Mouse (Mus musculus): Measurements from ENCODE around the gene Nr2f2. TPM values are rescaled to one million over a fixed set of nuclear protein-coding genes. Genes with fewer than 3 reads are reported as not detected.

Nr2f2 gene
- polyA plus RNA-seq, 1 experiment = 7.7 TPM

DNA sequence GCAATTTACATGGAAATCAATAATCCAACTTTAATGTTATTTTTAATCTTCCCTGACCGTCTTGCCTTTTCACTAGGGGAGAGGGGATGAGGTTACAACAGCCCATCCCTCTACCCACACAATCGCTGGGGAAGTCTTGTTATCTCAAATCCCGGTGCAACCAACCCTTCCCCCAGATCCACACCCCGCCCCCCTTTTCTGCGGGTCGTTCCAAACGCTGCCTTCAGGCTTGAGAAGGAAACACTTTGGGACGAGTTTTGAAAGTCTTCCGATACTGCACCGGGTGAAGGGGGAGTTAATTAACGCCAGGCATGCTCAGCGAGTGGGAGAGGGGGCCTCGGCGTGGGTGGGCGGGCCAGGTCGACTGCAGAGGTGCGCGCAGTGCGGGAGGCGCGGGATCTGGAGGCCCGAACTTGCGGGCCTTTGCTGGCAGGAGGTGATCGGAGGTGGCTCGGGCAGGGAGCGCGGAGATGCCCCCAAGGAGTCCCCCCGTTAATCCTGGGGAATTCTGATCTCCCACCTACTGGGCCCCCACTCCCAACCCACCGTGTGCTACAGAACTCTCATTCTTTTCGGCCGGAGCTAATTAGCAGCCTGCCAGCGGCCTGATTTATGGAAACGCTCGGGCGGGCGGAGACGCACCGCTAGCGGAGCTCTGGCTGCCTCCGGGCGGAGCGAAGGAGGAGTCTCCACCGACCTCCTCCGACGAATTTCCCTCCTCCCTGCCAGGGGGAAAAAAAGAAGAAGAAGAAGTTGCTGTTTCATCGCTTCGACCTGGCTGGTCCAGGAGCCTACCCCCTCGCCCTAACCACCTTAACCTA lies 35.1 kb downstream of the Nr2f2 start:
- no peak overlapping the region for H3K4me3 ChIP-seq (replicated peaks; ENCODE audit: control insufficient read depth, low read depth, low read length)
- WGBS = 4% methylated on average over 48 of the region's 48 CpGs
- no peaks in the 10 kb centered on the region for H3K4me1 ChIP-seq (ENCODE audit: control insufficient read depth, insufficient read depth, low read length)
- H3K27ac ChIP-seq (ENCODE audit: control insufficient read depth, insufficient read depth, low read depth, low read length, poor library complexity) = no peak overlapping the region
- TF ChIP-seq CTCF (IDR thresholded peaks at IDR 0.05; ENCODE audit: control insufficient read depth, insufficient read depth, low read length) (no peak), POLR2A (IDR thresholded peaks at IDR 0.05; ENCODE audit: borderline replicate concordance, control insufficient read depth, low read depth, low read length) (no peak)

DNA sequence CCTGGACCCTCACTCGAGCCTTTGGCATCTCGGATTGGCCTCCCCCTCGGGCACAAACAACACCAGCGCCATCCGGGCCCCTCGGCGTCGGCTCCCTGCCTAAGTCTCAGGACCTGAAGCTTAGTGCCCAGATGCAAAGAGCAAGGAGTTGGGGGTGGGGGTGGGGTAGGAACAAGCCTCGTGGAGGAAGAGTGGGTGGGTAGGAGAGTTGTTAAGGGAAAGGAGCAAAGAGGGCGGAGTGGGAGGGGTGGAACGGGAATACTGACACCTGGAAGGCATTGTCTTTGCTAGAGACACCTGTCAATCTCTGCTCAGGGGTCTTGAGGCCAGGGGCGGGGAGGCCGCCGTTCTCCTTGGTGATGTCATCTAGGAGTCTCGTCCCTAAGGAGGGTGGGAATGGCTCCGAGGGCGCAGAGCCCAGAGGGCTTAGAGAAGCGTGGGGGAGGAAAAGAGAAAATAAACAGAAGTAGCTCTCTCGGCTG lies 35.7 kb downstream of the Nr2f2 start:
- Histone ChIP-seq H3K4me3 (replicated peaks; ENCODE audit: control insufficient read depth, low read depth, low read length) (no peak overlapping the region), H3K27ac (ENCODE audit: control insufficient read depth, insufficient read depth, low read depth, low read length, poor library complexity) (no peak overlapping the region), H3K4me1 (ENCODE audit: control insufficient read depth, insufficient read depth, low read length) (no peaks in the 10 kb centered on the region)
- 7% methylated on average over 19 of the region's 19 CpGs for WGBS
- TF ChIP-seq POLR2A (IDR thresholded peaks at IDR 0.05; ENCODE audit: borderline replicate concordance, control insufficient read depth, low read depth, low read length) = no peak
- no peak for TF ChIP-seq CTCF (IDR thresholded peaks at IDR 0.05; ENCODE audit: control insufficient read depth, insufficient read depth, low read length)

DNA sequence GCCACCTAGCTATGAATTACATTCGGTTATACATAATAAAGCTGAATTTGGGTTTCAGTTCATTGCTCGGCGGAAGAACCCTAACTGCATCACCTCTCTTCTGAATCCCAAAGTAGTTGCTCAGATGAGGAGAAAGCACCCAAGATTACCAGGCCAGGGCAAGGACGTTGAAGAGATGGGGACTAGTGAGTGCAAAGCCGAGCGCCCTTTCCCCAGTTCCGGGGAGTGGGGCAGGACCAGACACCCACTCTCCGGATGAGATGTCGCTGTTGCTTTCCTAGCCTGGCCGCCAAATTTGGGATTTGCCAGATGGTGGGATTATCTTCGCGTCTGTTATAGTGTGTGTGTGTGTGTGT lies 36.4 kb downstream of the Nr2f2 start:
- H3K4me1 ChIP-seq (ENCODE audit: control insufficient read depth, insufficient read depth, low read length) = no peaks in the 10 kb centered on the region
- H3K27ac ChIP-seq (ENCODE audit: control insufficient read depth, insufficient read depth, low read depth, low read length, poor library complexity) = no peak overlapping the region
- H3K4me3 ChIP-seq (replicated peaks; ENCODE audit: control insufficient read depth, low read depth, low read length) = no peak overlapping the region
- no peak for TF ChIP-seq POLR2A (IDR thresholded peaks at IDR 0.05; ENCODE audit: borderline replicate concordance, control insufficient read depth, low read depth, low read length)
- TF ChIP-seq CTCF (IDR thresholded peaks at IDR 0.05; ENCODE audit: control insufficient read depth, insufficient read depth, low read length) = no peak
- 9% methylated on average over 12 of the region's 12 CpGs for whole genome bisulfite sequencing

DNA sequence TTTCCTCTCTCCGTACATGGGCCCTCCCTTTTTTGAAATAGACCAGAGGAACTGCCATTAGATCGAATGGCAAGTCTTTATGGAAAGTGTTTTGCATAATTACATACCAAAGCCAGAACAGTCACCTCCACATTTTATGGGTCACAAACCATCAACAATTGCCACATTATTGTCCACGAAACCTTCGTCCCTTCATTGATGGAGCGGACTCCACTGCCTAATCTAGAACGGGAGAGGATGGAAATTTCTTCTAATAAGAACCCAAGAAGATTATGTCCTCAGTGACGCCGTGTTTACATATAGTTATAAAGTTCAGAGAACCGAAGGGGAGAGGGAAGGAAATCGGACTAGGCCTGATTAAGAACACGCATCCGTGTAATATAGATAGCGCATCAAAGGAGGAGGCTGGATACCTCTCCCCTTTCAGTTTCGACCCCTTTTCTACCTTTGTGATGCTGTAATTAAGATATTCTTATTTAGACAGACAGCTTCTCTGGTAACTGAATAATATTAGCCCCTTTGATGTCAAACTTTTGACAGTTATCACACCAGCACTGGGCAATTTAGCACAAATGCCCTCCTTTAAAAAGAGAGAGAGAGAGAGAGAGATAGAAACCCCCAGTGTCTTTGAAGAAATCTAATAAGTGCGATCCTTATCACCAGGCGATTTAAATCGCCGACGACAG lies 36.9 kb downstream of the Nr2f2 start:
- H3K27ac ChIP-seq (ENCODE audit: control insufficient read depth, insufficient read depth, low read depth, low read length, poor library complexity) = no peak overlapping the region
- H3K4me3 ChIP-seq (replicated peaks; ENCODE audit: control insufficient read depth, low read depth, low read length) = no peak overlapping the region
- WGBS = 10% methylated on average over 19 of the region's 19 CpGs
- H3K4me1 ChIP-seq (ENCODE audit: control insufficient read depth, insufficient read depth, low read length) = no peaks in the 10 kb centered on the region
- no peak for TF ChIP-seq POLR2A (IDR thresholded peaks at IDR 0.05; ENCODE audit: borderline replicate concordance, control insufficient read depth, low read depth, low read length)
- no peak for TF ChIP-seq CTCF (IDR thresholded peaks at IDR 0.05; ENCODE audit: control insufficient read depth, insufficient read depth, low read length)

DNA sequence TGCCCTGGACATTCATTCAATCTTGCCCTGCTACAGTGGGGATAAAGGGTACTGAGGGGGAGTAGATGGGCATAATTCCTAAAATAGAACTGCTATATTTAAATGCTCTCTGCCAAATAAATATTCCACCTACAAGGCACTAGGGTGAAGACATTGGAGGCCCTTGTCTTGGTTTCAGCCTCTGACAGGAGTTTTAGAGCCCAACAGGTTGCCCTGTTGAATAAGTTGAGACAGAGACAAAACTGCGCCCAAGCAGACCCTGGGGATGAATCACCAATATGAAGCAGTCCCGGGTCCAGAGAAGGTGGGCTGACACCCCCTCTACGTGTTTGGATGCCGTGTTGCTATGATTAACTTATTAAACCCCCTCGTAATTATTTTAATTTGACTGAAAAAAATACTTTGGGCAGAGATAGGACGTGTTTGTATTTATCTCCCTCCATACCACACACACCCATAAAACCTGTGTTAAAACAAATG lies 37.5 kb downstream of the Nr2f2 start:
- TF ChIP-seq CTCF (IDR thresholded peaks at IDR 0.05; ENCODE audit: control insufficient read depth, insufficient read depth, low read length) (no peak), POLR2A (IDR thresholded peaks at IDR 0.05; ENCODE audit: borderline replicate concordance, control insufficient read depth, low read depth, low read length) (no peak)
- Histone ChIP-seq H3K27ac (ENCODE audit: control insufficient read depth, insufficient read depth, low read depth, low read length, poor library complexity) (no peak overlapping the region), H3K4me3 (replicated peaks; ENCODE audit: control insufficient read depth, low read depth, low read length) (no peak overlapping the region), H3K4me1 (ENCODE audit: control insufficient read depth, insufficient read depth, low read length) (no peaks in the 10 kb centered on the region)
- 7% methylated on average over 6 of the region's 6 CpGs for WGBS

DNA sequence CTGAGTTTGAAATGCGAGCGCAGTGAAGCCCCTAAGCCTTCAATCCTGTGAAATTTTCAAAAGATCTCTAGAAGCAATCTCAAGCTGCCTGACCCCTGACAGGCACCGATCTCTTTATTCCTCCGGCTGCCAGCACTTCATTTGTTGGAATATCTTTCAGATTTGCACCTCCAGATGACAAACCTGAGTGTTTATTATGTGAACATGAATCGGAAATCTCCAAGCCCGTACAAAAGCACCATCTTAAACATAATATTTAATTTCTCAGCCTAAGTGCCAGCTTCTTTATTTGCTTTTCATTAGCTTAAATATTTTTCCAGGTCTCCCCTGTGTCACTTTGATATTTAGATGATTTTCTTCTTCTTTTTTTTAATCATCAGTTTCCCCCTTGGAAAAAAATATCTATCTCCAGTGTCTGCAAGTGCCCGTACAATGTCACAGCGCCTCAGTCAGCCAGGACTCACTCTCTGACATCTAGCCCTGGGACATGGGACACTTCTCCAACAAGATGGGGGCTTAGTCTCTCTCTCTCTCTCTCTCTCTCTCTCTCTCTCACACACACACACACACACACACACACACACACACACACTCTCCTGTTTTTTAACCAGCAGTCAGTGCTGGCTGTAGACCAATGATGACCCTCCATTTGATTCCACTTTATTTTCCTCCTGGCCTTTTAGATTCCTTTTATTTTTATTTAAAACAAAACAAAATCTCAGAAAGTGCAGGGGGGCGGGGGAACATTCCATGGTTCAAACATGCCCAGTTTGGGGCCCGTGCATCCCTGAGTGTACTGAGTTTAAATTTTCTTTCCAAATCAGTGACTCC lies 38.1 kb downstream of the Nr2f2 start:
- no peak overlapping the region for H3K27ac ChIP-seq (ENCODE audit: control insufficient read depth, insufficient read depth, low read depth, low read length, poor library complexity)
- H3K4me3 ChIP-seq (replicated peaks; ENCODE audit: control insufficient read depth, low read depth, low read length) = no peak overlapping the region
- no peaks in the 10 kb centered on the region for H3K4me1 ChIP-seq (ENCODE audit: control insufficient read depth, insufficient read depth, low read length)
- WGBS = 9% methylated on average over 10 of the region's 10 CpGs
- TF ChIP-seq POLR2A (IDR thresholded peaks at IDR 0.05; ENCODE audit: borderline replicate concordance, control insufficient read depth, low read depth, low read length) (no peak), CTCF (IDR thresholded peaks at IDR 0.05; ENCODE audit: control insufficient read depth, insufficient read depth, low read length) (no peak)

DNA sequence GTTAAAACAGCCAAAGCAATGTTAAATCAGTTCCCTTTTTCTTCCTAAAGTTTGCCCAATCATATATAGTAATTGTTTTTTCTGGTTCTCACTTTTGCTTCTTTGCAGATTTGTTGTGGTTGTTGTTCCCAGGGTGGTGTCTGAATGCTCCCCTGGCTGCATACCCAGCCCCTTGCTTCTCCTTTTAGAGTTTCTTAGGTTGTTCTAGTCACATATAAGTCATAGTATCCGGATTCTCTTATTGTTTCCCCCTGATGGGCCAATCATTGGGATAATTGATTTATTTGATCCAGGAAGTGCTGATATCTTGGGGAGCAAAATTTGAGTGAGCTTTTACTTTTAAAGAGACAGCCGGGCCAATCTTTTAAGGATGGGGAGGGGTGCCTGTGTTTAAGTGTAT lies 39.3 kb downstream of the Nr2f2 start:
- no peak overlapping the region for H3K4me3 ChIP-seq (replicated peaks; ENCODE audit: control insufficient read depth, low read depth, low read length)
- WGBS = 9% methylated on average over 2 of the region's 2 CpGs
- TF ChIP-seq POLR2A (IDR thresholded peaks at IDR 0.05; ENCODE audit: borderline replicate concordance, control insufficient read depth, low read depth, low read length) = no peak
- no peak for TF ChIP-seq CTCF (IDR thresholded peaks at IDR 0.05; ENCODE audit: control insufficient read depth, insufficient read depth, low read length)
- H3K4me1 ChIP-seq (ENCODE audit: control insufficient read depth, insufficient read depth, low read length) = no peaks in the 10 kb centered on the region
- H3K27ac ChIP-seq (ENCODE audit: control insufficient read depth, insufficient read depth, low read depth, low read length, poor library complexity) = no peak overlapping the region
